Mouse (Mus musculus): ENCODE measurements around the gene Pcif1.

DNA sequence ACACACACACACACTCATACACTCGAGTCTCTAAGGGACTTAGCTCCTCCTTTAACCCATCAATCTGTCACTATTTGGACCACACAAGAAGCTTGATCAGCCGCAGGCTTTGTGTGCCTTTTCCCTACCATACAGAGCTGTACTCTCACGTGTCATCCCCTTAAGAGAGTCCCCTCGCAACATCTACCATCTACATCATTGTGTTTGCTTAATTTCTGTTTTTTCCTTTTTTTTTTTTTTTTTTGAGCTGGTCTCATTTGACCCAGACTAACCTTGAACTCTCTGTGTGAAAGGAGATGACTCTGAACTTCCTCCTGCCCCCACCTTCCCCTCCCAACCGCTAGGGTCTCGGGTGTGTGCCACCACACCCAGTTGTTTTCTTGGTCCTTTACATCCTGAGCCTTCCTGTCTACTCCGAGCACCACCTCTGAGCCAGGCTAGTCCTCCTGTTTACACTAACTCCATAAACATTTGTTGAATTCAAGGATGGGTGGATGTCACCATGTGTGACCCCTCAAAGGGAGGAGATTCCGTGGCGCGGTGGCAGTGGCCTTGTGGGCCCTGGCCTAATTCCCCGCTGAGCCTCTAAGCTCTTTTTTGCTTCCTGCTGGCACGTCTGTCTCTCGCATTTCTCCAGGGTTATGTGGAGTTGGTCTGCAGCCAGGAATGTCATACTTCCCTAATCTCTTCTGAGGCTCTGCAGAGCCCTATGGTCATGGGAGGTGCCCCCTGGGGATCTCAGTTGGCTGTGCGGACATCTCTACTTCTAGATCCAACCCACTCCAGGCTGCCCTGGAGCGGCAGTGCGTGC lies 12.2 kb upstream of the Pcif1 start:
- no peak for TF ChIP-seq CTCF (IDR thresholded peaks at IDR 0.05; ENCODE audit: control insufficient read depth, insufficient read depth, insufficient read length)
- TF ChIP-seq MYOD1 (IDR thresholded peaks at IDR 0.05; ENCODE audit: control insufficient read depth, insufficient read length, low read depth) = no peak
- TF ChIP-seq MYOG (IDR thresholded peaks at IDR 0.05; ENCODE audit: control insufficient read depth, extremely low read depth, insufficient read length) = no peak
- TF ChIP-seq MAX (IDR thresholded peaks at IDR 0.05) = no peak
- no peak for TF ChIP-seq CEBPB (IDR thresholded peaks at IDR 0.05; ENCODE audit: low read depth)
- no peak for TF ChIP-seq USF1 (IDR thresholded peaks at IDR 0.05; ENCODE audit: low read depth)

All from C2C12 (cell line).